Mouse (Mus musculus) monocyte, adult 5-6 weeks (primary cell): ENCODE measurements around the gene Fgfr2. TPM values are rescaled to one million over a fixed set of nuclear protein-coding genes. Genes with fewer than 3 reads are reported as not detected.

Experiments
- ATAC-seq: fragments of 153-309, 156-312 bp; replicated peaks from 2 replicates; pipeline ENCODE4 v1.8.0; 2017; ENCODE audit warnings: mild to moderate bottlenecking; ENCODE audit not compliant: low TSS enrichment, insufficient number of reproducible peaks, severe bottlenecking, poor library complexity, low FRiP score
- total RNA-seq: library from RNA; stranded (forward); fragments of 200-1000, 200-491, 200-594 nt; gene quantifications from 3 replicates; pipeline ENCODE4 v1.2.3, GENCODE M21; 2017

Fgfr2 gene
- total RNA-seq, 1 experiment from 2014 or later = not detected

DNA sequence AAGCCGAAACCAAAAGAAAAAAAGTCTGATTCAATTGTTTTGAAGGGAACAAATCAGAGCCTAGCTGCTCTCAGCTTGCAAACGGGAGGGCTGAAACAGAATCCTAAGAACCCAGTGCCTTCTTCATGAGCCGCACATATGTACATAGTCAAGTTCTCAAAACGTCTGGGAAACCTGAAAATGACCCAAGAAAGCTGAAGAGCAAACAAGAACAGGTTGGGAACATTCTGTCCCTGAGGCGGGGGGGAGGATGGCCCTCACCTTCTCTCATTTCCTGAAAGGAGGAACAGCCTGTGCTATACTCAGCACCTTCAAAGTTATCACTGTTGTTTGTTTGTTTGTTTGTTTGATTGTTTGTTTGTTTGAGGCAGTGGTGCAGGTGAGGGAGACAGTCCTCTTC, 1816.4 kb downstream of the Fgfr2 start:
- no peak for ATAC-seq

- ATAC-seq = no peak
These were observed 1819.8 kb downstream of the Fgfr2 start for GRCm38 (mm10) chr7:131303340-131303739.

- no peak for ATAC-seq
These were observed 1826.0 kb downstream of the Fgfr2 start for GRCm38 (mm10) chr7:131297151-131297550.

- no peak for ATAC-seq
These were observed 1857.3 kb downstream of the Fgfr2 start for GRCm38 (mm10) chr7:131265851-131266250.

DNA sequence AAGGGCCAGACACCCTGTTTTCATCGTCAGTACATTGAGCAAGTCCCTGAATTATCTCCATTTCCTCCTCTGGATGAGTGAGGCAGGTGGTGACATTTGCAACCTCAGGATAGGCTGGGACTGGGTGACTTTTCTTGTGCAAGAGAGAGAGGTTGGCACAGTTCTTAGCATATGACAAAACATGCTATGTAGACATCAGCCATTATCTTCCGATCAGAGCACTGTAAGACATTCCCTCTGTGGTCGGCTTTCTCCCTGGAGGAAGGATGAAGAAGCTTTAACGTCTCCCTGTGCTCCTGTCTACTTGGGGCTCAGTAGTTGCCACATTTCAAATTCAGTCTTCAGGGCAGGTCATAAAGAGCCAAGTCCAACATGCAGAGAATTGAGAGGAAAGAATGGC, 1858.9 kb downstream of the Fgfr2 start:
- no peak for ATAC-seq

DNA sequence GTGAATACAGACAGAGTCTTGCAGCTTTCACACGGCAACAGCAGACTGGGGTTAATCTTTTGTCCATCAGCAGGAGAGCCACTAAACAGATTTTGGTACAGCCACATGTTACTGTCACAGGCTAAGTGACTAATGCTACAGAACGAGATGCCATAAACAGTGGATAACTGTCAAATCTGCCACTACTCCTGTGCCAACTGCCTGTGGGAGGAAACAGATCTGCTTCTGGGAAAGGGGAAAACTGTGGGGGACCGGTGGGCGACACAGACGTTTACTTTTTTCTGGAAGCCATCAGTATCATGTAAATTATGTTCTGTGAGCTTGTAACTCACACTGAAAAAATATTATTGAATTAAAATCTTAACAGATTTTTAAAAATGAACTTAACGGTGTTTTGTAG, 1862.2 kb downstream of the Fgfr2 start:
- ATAC-seq = no peak

- ATAC-seq = no peak
These were observed 1865.8 kb downstream of the Fgfr2 start for GRCm38 (mm10) chr7:131257309-131257708.

- no peak for ATAC-seq
These were observed 1866.3 kb downstream of the Fgfr2 start for GRCm38 (mm10) chr7:131256841-131257240.

DNA sequence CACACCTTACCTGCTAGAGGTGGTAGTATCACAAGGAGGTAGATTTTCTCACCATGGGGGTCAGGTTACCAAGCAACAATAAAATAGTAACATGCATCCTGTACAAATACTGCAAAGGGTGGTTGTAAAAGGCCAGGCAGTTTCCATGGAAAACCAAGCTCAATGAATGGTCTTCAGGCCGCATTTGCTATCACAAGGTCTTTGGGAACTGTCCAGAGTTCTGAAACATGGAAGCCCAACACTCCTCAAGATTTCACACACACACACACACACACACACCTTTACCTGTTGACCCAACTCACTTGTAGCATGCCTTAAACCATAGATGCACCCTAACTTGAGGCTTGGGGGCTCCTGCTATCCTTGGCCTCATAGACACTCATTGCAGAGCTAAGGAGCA, 1878.2 kb downstream of the Fgfr2 start:
- no peak for ATAC-seq

DNA sequence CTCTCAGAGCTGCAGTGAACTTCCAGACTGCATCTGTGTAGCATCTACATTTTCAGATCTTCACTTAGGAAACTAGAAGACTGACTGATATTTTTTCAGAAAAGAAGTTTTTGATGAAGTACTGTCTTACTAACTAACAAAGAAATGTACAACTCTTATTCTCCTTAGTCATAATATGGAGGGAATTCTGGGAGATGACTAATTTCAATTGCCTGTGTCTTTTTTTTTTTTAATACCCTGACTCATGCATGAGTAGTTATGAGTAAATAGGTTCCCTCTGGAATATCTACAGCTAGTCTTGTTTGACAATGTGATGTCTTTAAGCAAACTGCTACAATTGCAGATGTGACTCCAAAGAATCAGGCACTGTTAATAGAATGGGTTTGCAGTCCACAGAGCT, 1887.1 kb downstream of the Fgfr2 start:
- no peak for ATAC-seq

- no peak for ATAC-seq
These were observed 1900.1 kb downstream of the Fgfr2 start for GRCm38 (mm10) chr7:131223086-131223485.

DNA sequence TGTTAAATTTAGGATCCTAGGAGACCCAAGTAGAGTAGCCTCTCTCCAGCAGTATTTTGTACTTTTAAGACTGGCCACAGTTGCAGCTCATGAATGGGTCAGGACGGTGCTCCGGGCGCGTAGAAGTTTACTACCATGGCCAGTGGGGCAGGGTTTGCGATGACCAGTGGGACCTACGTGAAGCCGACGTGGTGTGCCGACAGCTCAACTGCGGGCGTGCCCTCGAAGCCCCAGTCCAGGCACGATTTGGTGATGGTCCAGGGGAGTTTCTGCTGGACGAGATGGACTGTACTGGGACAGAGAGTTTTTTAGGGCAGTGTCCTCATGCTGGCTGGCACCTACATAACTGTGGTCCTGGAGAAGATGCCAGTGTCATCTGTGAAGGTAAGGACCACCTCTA, 1935.2 kb downstream of the Fgfr2 start:
- no peak for ATAC-seq

DNA sequence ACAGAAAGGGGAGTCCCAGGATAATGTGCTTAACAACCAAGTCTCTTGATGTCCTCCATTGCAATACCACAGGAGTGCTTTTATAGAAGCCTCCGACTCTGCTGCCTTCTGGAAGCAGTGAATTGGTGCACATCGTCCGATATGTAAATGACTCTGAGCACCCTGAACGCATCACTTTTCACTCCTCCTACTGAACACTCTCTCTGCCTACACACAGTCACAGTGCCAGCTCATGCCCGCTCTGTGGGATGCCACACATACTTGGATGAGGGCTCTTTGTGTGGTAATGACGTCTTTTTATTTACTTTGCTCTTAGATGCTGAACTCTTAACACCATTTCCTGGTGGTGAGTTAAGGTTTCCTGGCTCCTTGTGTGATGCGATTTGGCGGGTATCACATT, 1936.1 kb downstream of the Fgfr2 start:
- ATAC-seq = no peak

DNA sequence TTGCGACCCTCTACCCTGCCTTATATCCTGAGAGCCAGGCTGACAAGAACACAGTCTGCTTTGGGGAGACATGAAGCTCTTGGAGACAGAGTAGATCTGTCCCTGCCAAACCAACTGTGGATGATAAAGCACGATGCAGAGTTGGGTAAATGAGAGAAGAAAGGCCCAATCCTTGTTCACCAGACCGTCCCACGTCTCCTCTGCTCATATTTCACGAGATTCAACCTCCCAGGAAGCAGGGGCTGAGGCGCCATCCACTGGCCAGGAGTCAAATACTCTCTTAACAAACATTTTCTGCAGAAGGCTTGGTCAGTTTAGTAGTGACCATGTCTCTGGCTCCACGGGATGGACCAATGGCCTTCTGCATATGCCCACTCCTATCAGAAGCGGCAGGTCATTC, 1938.8 kb downstream of the Fgfr2 start:
- no peak for ATAC-seq

- no peak for ATAC-seq
These were observed 1940.5 kb downstream of the Fgfr2 start for GRCm38 (mm10) chr7:131182685-131183084.

GRCm38 (mm10) chr7:131174121-131174520, 1949.0 kb downstream of the Fgfr2 start, which contains the start of gene 5430419D17Rik:
TSS of gene 5430419D17Rik (plus strand) at chr7:131174402.
- no peak for ATAC-seq

- ATAC-seq = no peak
These were observed 1954.1 kb downstream of the Fgfr2 start for GRCm38 (mm10) chr7:131169099-131169498.

DNA sequence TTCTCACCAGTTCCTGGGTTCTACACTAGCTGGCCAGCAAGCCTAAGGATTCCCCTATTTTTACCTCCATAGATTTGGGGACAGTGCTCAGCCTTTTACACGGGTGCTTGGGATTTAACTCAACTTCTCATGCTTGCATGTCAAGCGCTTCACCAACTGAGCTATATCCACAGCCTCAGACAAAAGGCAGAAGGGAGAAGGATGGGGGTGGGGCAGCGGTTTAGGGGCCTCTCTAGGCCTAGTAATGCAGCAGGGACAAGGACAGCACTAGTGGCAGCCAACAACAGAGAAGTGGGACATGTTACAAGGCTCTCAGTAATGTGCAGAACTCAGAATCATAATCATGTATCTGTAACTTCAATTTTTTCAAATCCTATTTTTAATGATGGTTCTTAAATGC, 1955.4 kb downstream of the Fgfr2 start:
- ATAC-seq = no peak

DNA sequence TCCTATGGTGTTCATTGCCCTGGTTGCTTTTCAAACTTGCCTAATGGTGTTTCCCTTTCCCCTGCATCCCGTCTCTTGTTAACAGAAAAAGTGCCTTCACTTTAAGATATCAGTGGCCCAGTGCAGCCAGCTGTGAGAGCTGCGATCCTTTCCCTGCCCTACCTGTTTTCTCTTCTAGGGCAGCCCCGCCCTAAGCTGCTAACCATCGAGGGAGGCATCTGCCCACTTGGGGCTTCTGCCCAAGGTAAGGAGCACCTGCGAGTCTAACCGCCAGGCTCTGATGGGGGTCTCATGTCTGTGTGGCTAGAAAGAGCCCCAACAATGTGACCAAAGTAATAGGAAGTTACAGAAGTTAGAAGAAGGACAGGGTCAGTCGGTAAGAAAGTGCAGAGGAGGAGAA, 1960.9 kb downstream of the Fgfr2 start:
- ATAC-seq = no peak

DNA sequence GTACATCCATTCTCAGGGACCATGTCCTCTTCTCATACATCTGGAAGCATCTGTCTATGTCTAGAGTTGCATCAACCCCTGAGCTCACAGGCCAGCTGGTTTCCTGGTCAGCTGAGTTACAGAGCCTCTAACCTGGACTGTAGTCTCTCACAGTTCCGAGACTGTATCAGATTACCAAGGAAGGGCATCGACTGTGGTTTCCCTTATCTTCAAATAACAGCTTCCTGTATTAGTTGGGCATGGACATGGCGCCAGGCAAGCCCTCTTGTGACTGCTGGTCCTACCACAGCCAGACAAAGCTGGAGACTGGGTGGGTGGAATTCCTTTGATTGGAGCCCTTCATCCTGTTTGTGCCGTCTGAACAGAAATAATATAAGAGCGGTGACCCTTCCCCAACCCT, 1970.1 kb downstream of the Fgfr2 start:
- no peak for ATAC-seq

GRCm38 (mm10) chr7:131150179-131150578, 1973.0 kb downstream of the Fgfr2 start:
- no peak for ATAC-seq
